Mouse (Mus musculus) erythroid progenitor cell, adult 5-6 weeks (primary cell): ENCODE measurements around the gene Tmco3. TPM values are rescaled to one million over a fixed set of nuclear protein-coding genes. Genes with fewer than 3 reads are reported as not detected.

ENCODE experiments used
- ATAC-seq: replicated peaks from 2 replicates; pipeline ENCODE4 v1.8.0; 2016; ENCODE audit warnings: moderate number of reproducible peaks, mild to moderate bottlenecking, moderate TSS enrichment, inconsistent platforms; ENCODE audit not compliant: poor library complexity, low FRiP score, severe bottlenecking
- total RNA-seq, 2 experiments: library from RNA; stranded (forward) in 1 of 2; stranded (reverse) in 1 of 2; fragments of 150-400 nt in 1 of 2; fragments of 186-747, 209-891 nt in 1 of 2; gene quantifications; 2 replicates each; pipeline versions ENCODE4 v1.2.3 to v1.2.4; 2015 to 2017; ENCODE audit warnings: low replicate concordance in 2 of 2

The Tmco3 gene
- total RNA-seq, 2 experiments from 2014 or later: 2.1 to 7.5 TPM

GRCm38 (mm10) chr8:13356221-13356620, 68.2 kb downstream of the Tmco3 start:
- ATAC-seq: no peak

GRCm38 (mm10) chr8:13356681-13357080, 68.7 kb downstream of the Tmco3 start:
- ATAC-seq: no peak

- ATAC-seq: no peak
Measured at GRCm38 (mm10) chr8:13360213-13360612, 72.2 kb downstream of the Tmco3 start.

GRCm38 (mm10) chr8:13361865-13362264, 73.9 kb downstream of the Tmco3 start:
- ATAC-seq: no peak

Other genes with a start within 250 kb of the Tmco3 start
- gene Proz, start 227.3 kb upstream of the Tmco3 start, total RNA-seq (2015; ENCODE audit: low replicate concordance): not detected in 2 replicates
- not detected in 2 replicates for gene Proz, start 227.3 kb upstream of the Tmco3 start, total RNA-seq (2017; ENCODE audit: low replicate concordance)
- gene Pcid2, start 182.7 kb upstream of the Tmco3 start, total RNA-seq (2015; ENCODE audit: low replicate concordance): 6.7 and 11.5 TPM in 2 replicates
- gene Pcid2, start 182.7 kb upstream of the Tmco3 start, total RNA-seq (2017; ENCODE audit: low replicate concordance): 10.7 and 13.9 TPM in 2 replicates
- gene Cul4a, start 182.6 kb upstream of the Tmco3 start, total RNA-seq (2015; ENCODE audit: low replicate concordance): 223 and 293 TPM in 2 replicates
- 261 and 331 TPM in 2 replicates for gene Cul4a, start 182.6 kb upstream of the Tmco3 start, total RNA-seq (2017; ENCODE audit: low replicate concordance)
- gene Lamp1, start 129.0 kb upstream of the Tmco3 start, total RNA-seq (2015; ENCODE audit: low replicate concordance): 113 and 132 TPM in 2 replicates
- gene Lamp1, start 129.0 kb upstream of the Tmco3 start, total RNA-seq (2017; ENCODE audit: low replicate concordance): 119 TPM in 2 replicates
- 5.0 and 6.3 TPM in 2 replicates for gene Grtp1, start 87.6 kb upstream of the Tmco3 start, total RNA-seq (2015; ENCODE audit: low replicate concordance)
- gene Grtp1, start 87.6 kb upstream of the Tmco3 start, total RNA-seq (2017; ENCODE audit: low replicate concordance): 3.5 and 8.6 TPM in 2 replicates
- not detected in 2 replicates for gene Adprhl1, start 34.0 kb upstream of the Tmco3 start, total RNA-seq (2015; ENCODE audit: low replicate concordance)
- gene Adprhl1, start 34.0 kb upstream of the Tmco3 start, total RNA-seq (2017; ENCODE audit: low replicate concordance): 3.7 TPM in 1 of 2 replicates, not detected in the other
- 7.9 and 13.0 TPM in 2 replicates for gene Dcun1d2, start 59 bp upstream of the Tmco3 start, total RNA-seq (2015; ENCODE audit: low replicate concordance)
- 12.3 and 15.8 TPM in 2 replicates for gene Dcun1d2, start 59 bp upstream of the Tmco3 start, total RNA-seq (2017; ENCODE audit: low replicate concordance)
- gene Tfdp1, start 50.6 kb downstream of the Tmco3 start, total RNA-seq (2015; ENCODE audit: low replicate concordance): 141 and 154 TPM in 2 replicates
- 74.7 and 138 TPM in 2 replicates for gene Tfdp1, start 50.6 kb downstream of the Tmco3 start, total RNA-seq (2017; ENCODE audit: low replicate concordance)
- gene Atp4b, start 108.6 kb downstream of the Tmco3 start, total RNA-seq (2015; ENCODE audit: low replicate concordance): not detected in 2 replicates
- not detected in 2 replicates for gene Atp4b, start 108.6 kb downstream of the Tmco3 start, total RNA-seq (2017; ENCODE audit: low replicate concordance)
- gene Grk1, start 116.9 kb downstream of the Tmco3 start, total RNA-seq (2015; ENCODE audit: low replicate concordance): 0.36 TPM in 1 of 2 replicates, not detected in the other
- gene Grk1, start 116.9 kb downstream of the Tmco3 start, total RNA-seq (2017; ENCODE audit: low replicate concordance): 0.13 TPM in 1 of 2 replicates, not detected in the other
- gene Tmem255b, start 147.0 kb downstream of the Tmco3 start, total RNA-seq (2015; ENCODE audit: low replicate concordance): not detected in 2 replicates
- gene Tmem255b, start 147.0 kb downstream of the Tmco3 start, total RNA-seq (2017; ENCODE audit: low replicate concordance): not detected in 2 replicates
- 2.1 TPM in 1 of 2 replicates, not detected in the other for gene Gas6, start 206.3 kb downstream of the Tmco3 start, total RNA-seq (2015; ENCODE audit: low replicate concordance)
- 3.0 and 3.9 TPM in 2 replicates for gene Gas6, start 206.3 kb downstream of the Tmco3 start, total RNA-seq (2017; ENCODE audit: low replicate concordance)